Mouse (Mus musculus) thymus, adult 2 months (tissue): ENCODE data around the gene Suds3.

Experiments
- CTCF ChIP-seq: fragments of 200-500 bp; IDR thresholded peaks from 2 replicates; pipeline ENCODE4 v1.5.1; 2012; ENCODE audit warnings: mild to moderate bottlenecking, control low read depth, low read length, moderate library complexity, borderline replicate concordance; ENCODE audit not compliant: control insufficient read depth, poor library complexity, insufficient read depth; ENCODE audit errors: extremely low read depth
- POLR2A ChIP-seq: fragments of 200-500 bp; IDR thresholded peaks from 2 replicates; pipeline ENCODE4 v1.6.1; 2012; ENCODE audit warnings: mild to moderate bottlenecking, low read length, control low read depth, moderate library complexity; ENCODE audit not compliant: control insufficient read depth, poor library complexity, insufficient read depth; ENCODE audit errors: extremely low read depth

GRCm38 (mm10) chr5:117042661-117043060, 73.3 kb downstream of the Suds3 start:
- TF ChIP-seq POLR2A (no peak), CTCF (no peak)
